Mouse (Mus musculus) megakaryocyte, embryonic 14.5 days (primary cell): ENCODE results near the gene Sfn.

Experiments
- FLI1 ChIP-seq: IDR thresholded peaks from 2 replicates; pipeline ENCODE4 v1.6.1; 2012; ENCODE audit warnings: low read length, inconsistent platforms, mixed read lengths
- GATA1 ChIP-seq: IDR thresholded peaks from 3 replicates; pipeline ENCODE4 v1.6.1; 2012; ENCODE audit warnings: mixed read lengths, low read length, inconsistent platforms, borderline replicate concordance

- TF ChIP-seq FLI1 (no peak), GATA1 (no peak)
These were observed 27.2 kb upstream of the Sfn start for GRCm38 (mm10) chr4:133629191-133629590.
